ENCODE assay signal across 20 mouse cellular contexts in genomic region chr1:72635221-72635620, GRCm38 (mm10).
"Had no signal": no experiment of that assay in that cellular context is flagged by ENCODE, and none has a peak within 500 bp of the region (broad histone marks: within the 10 kb centered on the region; RNA-seq: fewer than 3 reads in every experiment).

No protein-coding gene starts in this region.

- H3K9ac ChIP-seq: limb, embryonic 12.5 days; limb, embryonic 15.5 days; liver, embryonic 14.5 days; liver, postnatal 0 days; lung, embryonic 15.5 days; neural tube, embryonic 13.5 days; stomach, embryonic 15.5 days had no signal

- DNase-seq: kidney, adult 9 months; kidney, postnatal 14 days; kidney, postnatal 4 days; left cerebral cortex, postnatal 4 days; liver, postnatal 0 days; lung, postnatal 10 days; lung, postnatal 36 days; midbrain, embryonic 14.5 days; right cerebral cortex, postnatal 25 days; spleen, adult 18-20 months; thymus, postnatal 36 days had no signal

- H3K4me3 ChIP-seq: limb, embryonic 12.5 days; limb, embryonic 15.5 days; lung, embryonic 15.5 days; megakaryocyte, embryonic 14.5 days; neural tube, embryonic 13.5 days; stomach, embryonic 15.5 days had no signal

- H3K27ac ChIP-seq: limb, embryonic 12.5 days; limb, embryonic 15.5 days; liver, embryonic 14.5 days; lung, embryonic 15.5 days; stomach, embryonic 15.5 days had no signal

- H3K4me2 ChIP-seq: limb, embryonic 12.5 days; limb, embryonic 15.5 days; liver, embryonic 11.5 days; lung, embryonic 15.5 days; midbrain, embryonic 11.5 days; neural tube, embryonic 13.5 days; stomach, embryonic 15.5 days had no signal

- H3K27me3 ChIP-seq: limb, embryonic 12.5 days; limb, embryonic 15.5 days; lung, embryonic 15.5 days; neural tube, embryonic 13.5 days; stomach, embryonic 15.5 days had no signal

- H3K9me3 ChIP-seq: limb, embryonic 12.5 days; limb, embryonic 15.5 days; lung, embryonic 15.5 days; neural tube, embryonic 13.5 days; stomach, embryonic 15.5 days had no signal

- H3K4me1 ChIP-seq: limb, embryonic 12.5 days; limb, embryonic 15.5 days; lung, embryonic 15.5 days; megakaryocyte, embryonic 14.5 days; neural tube, embryonic 13.5 days; stomach, embryonic 15.5 days had no signal

- ATAC-seq: liver, postnatal 0 days had no signal
